Mouse (Mus musculus): ENCODE measurements around the gene Dirc2. TPM values are rescaled to one million over a fixed set of nuclear protein-coding genes. Genes with fewer than 3 reads are reported as not detected.

Gene Dirc2
- polyA plus RNA-seq, 1 experiment from 2014 or later = 23.3 TPM

GRCm38 (mm10) chr16:35694250-35694846, 74.8 kb downstream of the Dirc2 start:
- no peak overlapping the region for H3K9ac ChIP-seq
- no peaks in the 10 kb centered on the region for H3K27me3 ChIP-seq
- no peaks in the 10 kb centered on the region for H3K9me3 ChIP-seq
- WGBS = 80% methylated on average over 13 of the region's 13 CpGs
- no peak overlapping the region for H3K4me2 ChIP-seq
- H3K4me3 ChIP-seq (replicated peaks) = no peak overlapping the region
- ATAC-seq (ENCODE audit: low FRiP score) = no peak
- peaks cover 9% of the 10 kb centered on the region; the same call in 1 of the 2 replicates for H3K36me3 ChIP-seq (replicated peaks)
- no peak overlapping the region for H3K27ac ChIP-seq
- H3K4me1 ChIP-seq = no peaks in the 10 kb centered on the region

GRCm38 (mm10) chr16:35691606-35692005, 77.5 kb downstream of the Dirc2 start:
- Histone ChIP-seq H3K36me3 (replicated peaks) (0 out of 2 replicates have a peak, but pooled peaks cover 3% of the 10 kb centered on the region), H3K9me3 (no peaks in the 10 kb centered on the region), H3K27me3 (no peaks in the 10 kb centered on the region), H3K27ac (no peak overlapping the region), H3K4me1 (no peaks in the 10 kb centered on the region), H3K4me2 (no peak overlapping the region), H3K4me3 (replicated peaks) (no peak overlapping the region), H3K9ac (no peak overlapping the region)
- 93% methylated on average over 7 of the region's 7 CpGs for WGBS
- no peak for ATAC-seq (ENCODE audit: low FRiP score)

GRCm38 (mm10) chr16:35686491-35686890, 82.7 kb downstream of the Dirc2 start:
- no peak for ATAC-seq (ENCODE audit: low FRiP score)
- 80% methylated on average over 7 of the region's 7 CpGs for WGBS
- H3K9ac ChIP-seq = no peak overlapping the region
- H3K27ac ChIP-seq = no peak overlapping the region
- H3K9me3 ChIP-seq = no peaks in the 10 kb centered on the region
- H3K4me3 ChIP-seq (replicated peaks) = no peak overlapping the region
- H3K27me3 ChIP-seq = no peaks in the 10 kb centered on the region
- peaks cover 5% of the 10 kb centered on the region; the same call in 1 of the 2 replicates for H3K4me1 ChIP-seq
- H3K4me2 ChIP-seq = no peak overlapping the region
- no peaks in the 10 kb centered on the region for H3K36me3 ChIP-seq (replicated peaks)

GRCm38 (mm10) chr16:35685027-35685426, 84.1 kb downstream of the Dirc2 start:
- no peak for ATAC-seq (ENCODE audit: low FRiP score)
- Histone ChIP-seq H3K27me3 (no peaks in the 10 kb centered on the region), H3K9ac (no peak overlapping the region)

GRCm38 (mm10) chr16:35681327-35682108, 87.6 kb downstream of the Dirc2 start:
- WGBS = 74% methylated on average over 17 of the region's 17 CpGs
- Histone ChIP-seq H3K9ac (no peak overlapping the region), H3K4me3 (replicated peaks) (no peak overlapping the region), H3K36me3 (replicated peaks) (no peaks in the 10 kb centered on the region), H3K9me3 (no peaks in the 10 kb centered on the region), H3K27me3 (no peaks in the 10 kb centered on the region), H3K27ac (no peak overlapping the region), H3K4me2 (no peak overlapping the region), H3K4me1 (peaks cover 10% of the 10 kb centered on the region)
- ATAC-seq (ENCODE audit: low FRiP score) = no peak

More at GRCm38 (mm10) chr16:35685027-35685426, 84.1 kb downstream of the Dirc2 start:
- H3K4me3 ChIP-seq (replicated peaks) = no peak overlapping the region
- WGBS = 84% methylated on average over 13 of the region's 13 CpGs
- H3K27ac ChIP-seq = no peak overlapping the region
- no peaks in the 10 kb centered on the region for H3K9me3 ChIP-seq
- H3K4me2 ChIP-seq = no peak overlapping the region
- H3K36me3 ChIP-seq (replicated peaks) = no peaks in the 10 kb centered on the region
- H3K4me1 ChIP-seq = peaks cover 10% of the 10 kb centered on the region

GRCm38 (mm10) chr16:35678476-35678875, 90.7 kb downstream of the Dirc2 start:
- ATAC-seq (ENCODE audit: low FRiP score) = no peak
- no peaks in the 10 kb centered on the region for H3K9me3 ChIP-seq
- H3K27me3 ChIP-seq = no peaks in the 10 kb centered on the region
- H3K27ac ChIP-seq = no peak overlapping the region
- 40% methylated on average over 3 of the region's 3 CpGs for WGBS
- no peak overlapping the region for H3K9ac ChIP-seq
- peaks cover 10% of the 10 kb centered on the region for H3K4me1 ChIP-seq
- no peak overlapping the region for H3K4me2 ChIP-seq
- no peaks in the 10 kb centered on the region for H3K36me3 ChIP-seq (replicated peaks)
- H3K4me3 ChIP-seq (replicated peaks) = no peak overlapping the region

GRCm38 (mm10) chr16:35677511-35678113, 91.5 kb downstream of the Dirc2 start:
- ATAC-seq (ENCODE audit: low FRiP score) = no peak
- Histone ChIP-seq H3K4me2 (no peak overlapping the region), H3K36me3 (replicated peaks) (no peaks in the 10 kb centered on the region), H3K9ac (no peak overlapping the region), H3K27ac (no peak overlapping the region), H3K4me3 (replicated peaks) (no peak overlapping the region), H3K4me1 (peaks cover 10% of the 10 kb centered on the region), H3K27me3 (no peaks in the 10 kb centered on the region), H3K9me3 (no peaks in the 10 kb centered on the region)
- WGBS = 82% methylated on average over 8 of the region's 8 CpGs

GRCm38 (mm10) chr16:35664847-35665246, 104.3 kb downstream of the Dirc2 start:
- no peak overlapping the region for H3K9ac ChIP-seq
- WGBS = 96% methylated on average over 4 of the region's 4 CpGs
- H3K27me3 ChIP-seq = peaks cover 11% of the 10 kb centered on the region
- peaks cover 3% of the 10 kb centered on the region; the same call in 1 of the 2 replicates for H3K4me1 ChIP-seq
- H3K9me3 ChIP-seq = no peaks in the 10 kb centered on the region
- no peak for ATAC-seq (ENCODE audit: low FRiP score)
- H3K27ac ChIP-seq = no peak overlapping the region
- H3K4me2 ChIP-seq = no peak overlapping the region
- H3K4me3 ChIP-seq (replicated peaks) = no peak overlapping the region
- H3K36me3 ChIP-seq (replicated peaks) = peaks cover 51% of the 10 kb centered on the region

- peaks cover 56% of the 10 kb centered on the region for H3K36me3 ChIP-seq (replicated peaks)
- no peak overlapping the region for H3K27ac ChIP-seq
- H3K4me2 ChIP-seq = no peak overlapping the region
- H3K9ac ChIP-seq = no peak overlapping the region
- H3K9me3 ChIP-seq = no peaks in the 10 kb centered on the region
- 92% methylated on average over 9 of the region's 9 CpGs for WGBS
- peaks cover 20% of the 10 kb centered on the region for H3K27me3 ChIP-seq
- no peak for ATAC-seq (ENCODE audit: low FRiP score)
- H3K4me3 ChIP-seq (replicated peaks) = no peak overlapping the region
- peaks cover 3% of the 10 kb centered on the region; the same call in 1 of the 2 replicates for H3K4me1 ChIP-seq
Measured at GRCm38 (mm10) chr16:35663831-35664414, 105.2 kb downstream of the Dirc2 start.

GRCm38 (mm10) chr16:35660222-35660621, 108.9 kb downstream of the Dirc2 start:
- peaks cover 75% of the 10 kb centered on the region for H3K36me3 ChIP-seq (replicated peaks)
- WGBS = 26% methylated on average over 35 of the region's 36 CpGs
- H3K27ac ChIP-seq = no peak overlapping the region
- peaks cover 3% of the 10 kb centered on the region; the same call in 1 of the 2 replicates for H3K4me1 ChIP-seq
- H3K27me3 ChIP-seq = peaks cover 30% of the 10 kb centered on the region
- H3K4me2 ChIP-seq = peak overlapping the region; percentile 29
- no peak for ATAC-seq (ENCODE audit: low FRiP score)
- peak overlapping the region; percentile 10 for H3K4me3 ChIP-seq (replicated peaks)
- no peaks in the 10 kb centered on the region for H3K9me3 ChIP-seq
- no peak overlapping the region for H3K9ac ChIP-seq

GRCm38 (mm10) chr16:35653951-35654350, 115.2 kb downstream of the Dirc2 start:
- WGBS = 67% methylated on average over 5 of the region's 5 CpGs
- Histone ChIP-seq H3K9me3 (no peaks in the 10 kb centered on the region), H3K4me3 (replicated peaks) (no peak overlapping the region), H3K4me2 (no peak overlapping the region), H3K27ac (no peak overlapping the region), H3K4me1 (no peaks in the 10 kb centered on the region), H3K9ac (no peak overlapping the region), H3K27me3 (peaks cover 9% of the 10 kb centered on the region; the same call in 1 of the 2 replicates), H3K36me3 (replicated peaks) (peaks cover 61% of the 10 kb centered on the region)
- no peak for ATAC-seq (ENCODE audit: low FRiP score)

- H3K36me3 ChIP-seq (replicated peaks) = peaks cover 57% of the 10 kb centered on the region
- no peak overlapping the region for H3K27ac ChIP-seq
- H3K9ac ChIP-seq = no peak overlapping the region
- no peaks in the 10 kb centered on the region; the same call in 1 of the 2 replicates for H3K27me3 ChIP-seq
- H3K4me3 ChIP-seq (replicated peaks) = no peak overlapping the region
- WGBS = 95% methylated on average over 3 of the region's 3 CpGs
- ATAC-seq (ENCODE audit: low FRiP score) = no peak
- H3K9me3 ChIP-seq = no peaks in the 10 kb centered on the region
- H3K4me2 ChIP-seq = no peak overlapping the region
- no peaks in the 10 kb centered on the region for H3K4me1 ChIP-seq
Measured at GRCm38 (mm10) chr16:35652706-35653105, 116.5 kb downstream of the Dirc2 start.

All from forebrain, embryonic 12.5 days (tissue).